Mouse (Mus musculus): ENCODE results near the gene Slc25a42.

- TF ChIP-seq CTCF (conservative IDR thresholded peaks at IDR 0.05; ENCODE audit: insufficient read depth, insufficient read length, low read depth, low read length), result no peak
- TF ChIP-seq POLR2A (IDR thresholded peaks at IDR 0.05; ENCODE audit: low read depth, low read length), result no peak
Measured at GRCm38 (mm10) chr8:70211275-70211674, 830 bp downstream of the Slc25a42 start.
